In the genomic region with DNA sequence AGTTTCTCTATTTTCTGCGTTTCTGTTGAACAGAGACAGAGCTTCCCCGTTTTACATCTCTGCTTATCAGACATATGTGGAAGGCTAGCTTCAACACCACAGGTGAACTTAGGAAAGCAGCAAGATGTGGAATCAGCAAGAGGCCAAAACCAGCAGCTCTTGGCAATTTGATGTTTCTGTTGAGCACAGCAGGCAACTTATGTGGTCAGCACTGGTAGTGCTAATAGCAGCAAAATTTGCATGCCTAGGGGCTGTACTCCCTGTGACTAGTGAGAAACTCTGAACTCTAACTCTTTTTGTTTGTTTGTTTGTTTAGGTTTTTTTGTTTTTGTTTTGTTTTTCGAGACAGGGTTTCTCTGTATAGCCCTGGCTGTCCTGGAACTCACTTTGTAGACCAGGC, we compare ENCODE assay signal across 23 mouse cellular contexts.
"Had no signal": no experiment of that assay in that cellular context is flagged by ENCODE, and none has a peak within 500 bp of the region (broad histone marks: within the 10 kb centered on the region; RNA-seq: fewer than 3 reads in every experiment).

No protein-coding gene starts in this region.

- H3K36me3 ChIP-seq: heart, embryonic 13.5 days; heart, embryonic 15.5 days; hindbrain, embryonic 10.5 days; hindbrain, embryonic 12.5 days; intestine, embryonic 15.5 days; limb, embryonic 13.5 days; limb, embryonic 15.5 days; liver, embryonic 12.5 days had no signal

- H3K4me3 ChIP-seq: heart, adult 2 months; heart, embryonic 13.5 days; heart, embryonic 15.5 days; hindbrain, embryonic 10.5 days; hindbrain, embryonic 12.5 days; intestine, embryonic 15.5 days; layer of hippocampus, adult 2 months; left cerebral cortex, adult 2 months; limb, embryonic 13.5 days; limb, embryonic 15.5 days; liver, embryonic 12.5 days had no signal

- DNase-seq: gastrocnemius, postnatal 14 days; gastrocnemius, postnatal 36 days; heart, adult 11 months; heart, adult 2 months; heart, postnatal 14 days; heart, postnatal 4 days; kidney, adult 18-20 months; kidney, postnatal 14 days; kidney, postnatal 4 days; left cerebral cortex, postnatal 4 days had no signal

- H3K9ac ChIP-seq: heart, embryonic 13.5 days; heart, embryonic 15.5 days; hindbrain, embryonic 12.5 days; hindbrain, embryonic 14.5 days; intestine, embryonic 15.5 days; limb, embryonic 13.5 days; limb, embryonic 15.5 days; liver, embryonic 12.5 days; liver, embryonic 14.5 days had no signal

- H3K4me2 ChIP-seq: heart, embryonic 11.5 days; heart, embryonic 13.5 days; heart, embryonic 15.5 days; hindbrain, embryonic 12.5 days; hindbrain, embryonic 14.5 days; intestine, embryonic 15.5 days; limb, embryonic 13.5 days; limb, embryonic 15.5 days; liver, embryonic 12.5 days had no signal

- H3K9me3 ChIP-seq: heart, embryonic 13.5 days; heart, embryonic 15.5 days; hindbrain, embryonic 10.5 days; hindbrain, embryonic 12.5 days; intestine, embryonic 15.5 days; limb, embryonic 13.5 days; limb, embryonic 15.5 days; liver, embryonic 12.5 days had no signal

- H3K27me3 ChIP-seq: heart, embryonic 13.5 days; heart, embryonic 15.5 days; hindbrain, embryonic 12.5 days; intestine, embryonic 15.5 days; limb, embryonic 13.5 days; limb, embryonic 15.5 days; liver, embryonic 12.5 days had no signal

- H3K27ac ChIP-seq: heart, adult 2 months; heart, embryonic 13.5 days; heart, embryonic 15.5 days; hindbrain, embryonic 10.5 days; hindbrain, embryonic 12.5 days; hindbrain, embryonic 14.5 days; intestine, embryonic 15.5 days; layer of hippocampus, adult 2 months; left cerebral cortex, adult 2 months; limb, embryonic 13.5 days; limb, embryonic 15.5 days; liver, embryonic 12.5 days; liver, embryonic 14.5 days had no signal

- H3K4me1 ChIP-seq: heart, embryonic 13.5 days; heart, embryonic 15.5 days; hindbrain, embryonic 10.5 days; hindbrain, embryonic 12.5 days; intestine, embryonic 15.5 days; limb, embryonic 13.5 days; limb, embryonic 15.5 days; liver, embryonic 12.5 days had no signal
